Mouse (Mus musculus): ENCODE results near the gene Camkk2. TPM values are rescaled to one million over a fixed set of nuclear protein-coding genes. Genes with fewer than 3 reads are reported as not detected.

The Camkk2 gene
- total RNA-seq, 1 experiment from 2014 or later, result 20.8 TPM

GRCm38 (mm10) chr5:122747950-122748349 lies 31.3 kb downstream of the Camkk2 start:
- ATAC-seq (replicated peaks; ENCODE audit: low read depth, poor library complexity, severe bottlenecking), result no peak

DNA sequence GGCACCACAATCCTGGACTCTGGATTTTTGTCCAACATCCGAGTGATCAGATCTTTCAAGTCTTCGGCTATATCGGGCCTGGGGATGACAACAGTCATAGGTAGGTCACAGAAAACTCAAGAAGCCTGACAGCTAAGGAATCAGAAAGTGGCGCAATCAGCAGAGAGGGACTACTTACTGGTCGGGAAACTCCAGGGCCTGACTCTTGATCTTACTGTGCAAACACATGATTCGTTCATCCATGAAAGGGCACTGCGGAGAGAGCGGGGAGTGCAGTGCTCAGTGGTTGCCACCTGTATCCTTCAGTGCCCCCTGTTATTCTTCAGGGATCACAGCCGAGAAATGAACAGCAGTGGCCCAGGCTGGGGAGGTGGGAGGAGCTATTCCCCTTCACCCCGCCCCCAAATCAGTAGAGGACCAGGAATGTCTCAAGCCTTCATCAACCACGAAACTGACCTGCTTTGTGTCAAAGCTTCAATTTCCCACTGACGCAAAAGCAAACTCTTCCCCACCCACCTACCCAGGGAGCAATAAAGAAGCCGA lies 35.3 kb downstream of the Camkk2 start:
- ATAC-seq (replicated peaks; ENCODE audit: low read depth, poor library complexity, severe bottlenecking), result no peak

GRCm38 (mm10) chr5:122736761-122737160 lies 42.4 kb downstream of the Camkk2 start:
- ATAC-seq (replicated peaks; ENCODE audit: low read depth, poor library complexity, severe bottlenecking), result no peak

GRCm38 (mm10) chr5:122735853-122736252 lies 43.4 kb downstream of the Camkk2 start:
- ATAC-seq (replicated peaks; ENCODE audit: low read depth, poor library complexity, severe bottlenecking), result no peak

- ATAC-seq (replicated peaks; ENCODE audit: low read depth, poor library complexity, severe bottlenecking), result peak; percentile 33
Measured at GRCm38 (mm10) chr5:122733881-122734280, 45.3 kb downstream of the Camkk2 start.

DNA sequence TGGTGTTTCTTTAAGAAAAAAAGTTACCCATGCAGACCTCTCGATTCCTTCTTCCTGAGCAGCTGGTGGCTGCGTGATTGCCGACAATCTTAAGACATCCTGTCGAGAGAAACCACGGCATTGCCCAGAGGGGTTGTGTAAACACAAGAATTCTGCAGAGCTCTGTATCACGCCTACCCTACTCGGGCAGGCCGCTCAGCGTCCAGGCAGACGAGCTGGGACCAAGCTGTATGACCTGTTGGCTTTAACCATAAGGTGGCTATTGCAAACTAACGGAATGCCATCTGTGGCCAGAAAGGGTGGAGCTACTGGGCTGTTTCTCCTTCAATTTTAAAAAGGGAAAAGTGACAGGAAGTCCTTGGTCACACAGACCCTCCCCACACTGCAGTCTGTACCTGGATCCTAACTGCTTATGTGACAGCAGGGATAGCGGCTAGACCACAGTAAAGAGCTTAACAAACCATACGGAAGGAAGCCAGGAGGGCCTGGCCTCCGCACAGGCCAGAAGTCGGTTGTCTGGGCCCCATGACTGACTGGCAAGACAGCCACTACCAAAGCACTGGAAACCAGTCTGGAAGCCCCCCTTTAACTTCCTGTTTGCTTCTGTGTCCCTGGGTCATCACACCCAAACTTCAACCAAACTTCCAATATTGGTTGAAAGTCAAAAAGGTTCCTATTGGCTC lies 47.1 kb downstream of the Camkk2 start:
- peak; percentile 75 for ATAC-seq (replicated peaks; ENCODE audit: low read depth, poor library complexity, severe bottlenecking)

GRCm38 (mm10) chr5:122731321-122731720 lies 47.9 kb downstream of the Camkk2 start:
- 0 out of 2 replicates have a peak, but pooled peaks have one; percentile 34 for ATAC-seq (replicated peaks; ENCODE audit: low read depth, poor library complexity, severe bottlenecking)

GRCm38 (mm10) chr5:122730776-122731175 lies 48.4 kb downstream of the Camkk2 start:
- ATAC-seq (replicated peaks; ENCODE audit: low read depth, poor library complexity, severe bottlenecking), result no peak

DNA sequence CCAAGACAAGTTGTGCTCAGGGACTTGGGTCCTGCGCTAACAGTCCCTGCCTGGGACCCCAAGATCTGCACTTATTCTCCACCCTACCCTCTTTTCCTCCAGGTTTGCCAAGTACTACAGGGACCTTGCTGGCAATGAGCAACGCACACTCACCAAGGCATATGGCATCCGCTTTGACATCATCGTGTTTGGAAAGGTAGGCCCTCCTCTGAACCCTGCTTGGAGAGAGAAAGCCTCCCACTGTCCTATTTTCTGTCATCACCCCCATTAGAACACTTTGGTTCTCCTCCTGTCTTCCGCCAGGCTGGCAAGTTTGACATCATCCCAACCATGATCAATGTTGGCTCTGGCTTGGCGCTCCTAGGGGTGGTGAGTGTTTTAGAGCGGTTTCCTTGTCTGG lies 52.1 kb downstream of the Camkk2 start:
- no peak for ATAC-seq (replicated peaks; ENCODE audit: low read depth, poor library complexity, severe bottlenecking)

DNA sequence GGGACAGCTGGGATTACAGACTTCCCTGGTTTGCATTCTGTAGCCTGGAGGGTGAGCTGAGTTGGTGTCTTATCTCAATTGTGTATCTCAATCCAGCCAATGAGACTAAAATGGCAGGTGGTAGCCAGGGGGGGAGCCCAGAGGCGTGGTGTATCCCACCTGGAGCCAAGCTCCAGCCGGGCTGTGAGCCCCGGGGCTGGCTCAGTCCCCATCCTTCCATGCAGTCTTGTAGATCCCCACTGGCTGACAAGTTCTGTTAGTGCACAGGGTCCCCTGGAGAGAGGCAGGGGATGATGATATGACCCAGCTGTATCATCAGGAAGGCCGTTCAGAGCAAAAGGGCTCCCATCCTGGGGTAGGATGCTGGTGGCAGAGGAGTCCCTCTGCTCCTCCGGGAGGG lies 52.6 kb downstream of the Camkk2 start:
- no peak for ATAC-seq (replicated peaks; ENCODE audit: low read depth, poor library complexity, severe bottlenecking)

- ATAC-seq (replicated peaks; ENCODE audit: low read depth, poor library complexity, severe bottlenecking), result peak; percentile 72; the same call in 1 of the 2 replicates
Measured at GRCm38 (mm10) chr5:122726068-122726467, 53.1 kb downstream of the Camkk2 start.

GRCm38 (mm10) chr5:122725453-122725852 lies 53.8 kb downstream of the Camkk2 start:
- no peak for ATAC-seq (replicated peaks; ENCODE audit: low read depth, poor library complexity, severe bottlenecking)

- ATAC-seq (replicated peaks; ENCODE audit: low read depth, poor library complexity, severe bottlenecking), result no peak
Measured at GRCm38 (mm10) chr5:122719168-122719567, 60.0 kb downstream of the Camkk2 start.

- ATAC-seq (replicated peaks; ENCODE audit: low read depth, poor library complexity, severe bottlenecking), result no peak
Measured at GRCm38 (mm10) chr5:122718400-122718799, 60.8 kb downstream of the Camkk2 start.

GRCm38 (mm10) chr5:122716793-122717192 lies 62.4 kb downstream of the Camkk2 start:
- ATAC-seq (replicated peaks; ENCODE audit: low read depth, poor library complexity, severe bottlenecking), result no peak

- ATAC-seq (replicated peaks; ENCODE audit: low read depth, poor library complexity, severe bottlenecking), result no peak
Measured at GRCm38 (mm10) chr5:122715723-122716122, 63.5 kb downstream of the Camkk2 start.

- no peak for ATAC-seq (replicated peaks; ENCODE audit: low read depth, poor library complexity, severe bottlenecking)
Measured at GRCm38 (mm10) chr5:122708819-122709218, 70.4 kb downstream of the Camkk2 start.

DNA sequence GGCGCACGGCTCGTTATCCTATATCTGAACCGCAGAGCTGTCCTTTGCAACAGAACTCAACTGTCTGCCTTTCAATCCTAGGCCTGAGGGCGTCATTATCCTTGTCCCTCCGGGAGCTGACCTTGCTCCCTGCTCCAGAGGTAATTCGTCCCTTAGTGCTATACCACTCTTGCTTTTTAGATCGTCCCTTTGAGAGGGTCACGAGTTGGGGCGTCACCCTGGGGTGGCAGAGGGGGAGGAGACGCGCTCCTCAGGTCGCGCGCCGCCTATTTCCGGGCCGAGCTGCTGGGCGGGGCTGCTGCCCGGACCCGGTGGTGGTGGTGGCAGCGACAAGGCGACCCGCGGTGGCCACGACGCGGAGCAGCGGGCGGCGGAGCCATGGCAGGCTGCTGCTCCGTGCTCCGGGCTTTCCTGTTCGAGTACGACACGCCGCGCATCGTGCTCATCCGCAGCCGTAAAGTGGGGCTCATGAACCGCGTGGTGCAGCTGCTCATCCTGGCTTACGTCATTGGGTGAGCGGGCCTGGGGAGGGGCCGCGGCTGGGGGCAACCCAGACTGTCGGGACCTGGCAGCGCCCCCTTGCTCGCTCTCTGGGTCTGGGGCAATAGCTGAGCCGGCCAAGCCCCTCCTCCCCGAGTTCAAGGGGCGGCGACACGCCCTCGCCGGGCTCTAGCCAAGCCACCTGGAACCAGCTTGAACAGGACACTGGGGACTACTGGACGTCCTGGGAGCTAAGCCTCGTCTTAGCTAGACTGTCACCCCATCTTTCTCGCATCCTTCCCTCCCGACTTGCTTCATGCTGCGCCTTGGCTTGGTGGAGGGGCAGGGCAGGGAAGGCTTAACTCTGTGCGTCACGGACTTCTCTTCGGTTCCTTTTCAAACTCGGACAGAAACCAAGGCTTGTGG lies 71.7 kb downstream of the Camkk2 start, which contains the start of gene P2rx4:
Gene P2rx4, plus strand, starts transcription at position 269 of the 906 bp plus-strand sequence.
- ATAC-seq (replicated peaks; ENCODE audit: low read depth, poor library complexity, severe bottlenecking), result peak; percentile 86

DNA sequence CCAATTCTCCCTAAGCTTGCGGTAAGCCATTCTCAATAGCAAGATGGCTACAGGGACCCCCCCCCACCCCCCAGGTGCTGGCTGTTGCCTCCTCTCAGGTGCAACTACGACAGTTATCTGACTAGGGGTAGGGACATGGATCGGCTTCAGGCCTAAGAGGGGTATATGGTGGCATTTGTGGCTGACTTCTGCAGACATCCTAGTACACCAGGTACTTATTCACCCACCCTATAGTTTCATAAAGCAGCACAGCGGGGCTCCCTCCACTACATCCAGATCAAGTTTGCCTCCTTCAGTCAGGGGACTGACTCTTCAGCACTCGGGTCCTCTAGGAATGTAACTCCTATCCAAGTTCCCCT lies 72.3 kb downstream of the Camkk2 start:
- no peak for ATAC-seq (replicated peaks; ENCODE audit: low read depth, poor library complexity, severe bottlenecking)

- ATAC-seq (replicated peaks; ENCODE audit: low read depth, poor library complexity, severe bottlenecking), result no peak
Measured at GRCm38 (mm10) chr5:122705174-122705573, 74.0 kb downstream of the Camkk2 start.

GRCm38 (mm10) chr5:122704571-122704970 lies 74.6 kb downstream of the Camkk2 start:
- no peak for ATAC-seq (replicated peaks; ENCODE audit: low read depth, poor library complexity, severe bottlenecking)
